Mouse (Mus musculus) cerebellum, adult 11 months (tissue): ENCODE measurements around the gene Dctn2.

Source experiments
- DNase-seq: peaks from one replicate; pipeline ENCODE4 v3.0.0; 2022

Dctn2 gene

DNA sequence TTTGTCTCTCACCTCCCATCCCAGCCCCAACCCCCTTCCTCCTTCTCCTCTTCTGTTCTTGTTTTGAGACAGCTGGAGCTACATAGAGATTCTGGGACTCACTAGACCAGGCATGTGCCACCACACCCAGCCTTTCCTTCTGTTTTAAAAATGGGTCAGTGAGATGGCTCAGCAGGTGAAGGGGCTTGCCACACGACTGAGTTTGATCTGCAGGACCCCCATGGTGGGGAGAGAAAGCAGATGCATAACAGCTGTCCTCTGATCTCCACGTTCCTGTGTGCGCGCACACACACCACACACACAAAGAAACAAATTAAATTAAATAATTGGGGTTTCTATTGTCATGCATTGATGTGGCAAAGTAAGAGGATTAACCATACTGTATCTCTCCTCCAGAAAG is 1.2 kb upstream of the Dctn2 start:
- DNase-seq: no peak

DNA sequence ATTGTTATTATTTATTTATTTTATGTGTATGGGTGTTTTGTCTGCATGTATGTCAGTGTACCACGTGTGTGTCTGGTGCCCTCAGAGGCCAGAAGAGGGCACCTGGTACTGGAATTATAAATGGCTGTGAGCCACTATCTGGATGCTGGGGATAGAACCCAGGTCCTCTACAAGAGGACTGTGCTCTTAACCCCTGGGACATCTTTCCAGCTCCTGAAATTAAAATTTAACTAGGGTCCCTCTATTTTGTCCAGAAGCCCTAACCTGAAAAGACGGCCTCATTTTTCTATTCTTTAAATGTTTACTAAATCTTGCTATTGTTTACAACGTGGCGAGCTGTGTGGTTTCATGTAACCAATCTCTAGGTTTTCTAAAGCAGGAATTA is 449 bp upstream of the Dctn2 start:
- no peak for DNase-seq

DNA sequence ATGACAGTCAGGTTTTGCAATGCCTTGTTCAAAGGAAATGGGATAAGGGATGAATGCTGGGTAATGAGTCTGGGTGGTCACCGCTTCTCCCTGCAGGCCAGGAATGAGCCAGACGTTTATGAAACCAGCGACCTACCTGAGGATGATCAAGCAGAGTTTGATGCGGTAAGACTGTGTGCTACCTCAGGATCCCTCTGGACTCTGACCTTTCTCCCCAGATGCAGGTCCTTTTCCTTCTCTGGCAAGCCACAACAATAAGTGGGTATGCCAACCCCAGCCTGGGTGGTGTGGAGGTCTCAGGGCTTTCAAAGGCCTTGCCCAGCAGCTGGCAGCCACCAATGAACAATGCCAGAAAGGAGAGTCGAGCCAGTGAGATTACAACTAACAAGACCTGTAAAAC is 1.1 kb downstream of the Dctn2 start:
- DNase-seq: no peak

DNA sequence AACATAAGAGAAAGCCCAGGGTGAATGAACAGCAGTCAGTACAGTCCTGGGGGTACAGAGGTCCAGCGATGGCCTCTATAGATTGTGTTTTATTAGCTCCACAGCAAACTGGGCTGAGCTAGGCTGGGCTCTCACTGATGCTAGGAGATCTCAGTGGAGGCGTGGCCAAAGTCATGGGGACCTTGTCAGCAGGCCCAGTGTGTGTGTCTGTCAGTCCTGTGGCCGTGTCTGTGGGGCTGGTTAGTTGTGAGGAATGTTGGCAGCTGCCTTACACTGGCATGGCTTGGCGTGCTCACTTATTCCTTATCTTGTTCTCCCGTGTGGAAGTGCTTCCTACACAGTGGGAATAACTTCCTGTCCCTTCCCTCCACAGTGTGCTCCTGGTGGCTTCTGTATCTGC is 2.2 kb downstream of the Dctn2 start:
- no peak for DNase-seq

DNA sequence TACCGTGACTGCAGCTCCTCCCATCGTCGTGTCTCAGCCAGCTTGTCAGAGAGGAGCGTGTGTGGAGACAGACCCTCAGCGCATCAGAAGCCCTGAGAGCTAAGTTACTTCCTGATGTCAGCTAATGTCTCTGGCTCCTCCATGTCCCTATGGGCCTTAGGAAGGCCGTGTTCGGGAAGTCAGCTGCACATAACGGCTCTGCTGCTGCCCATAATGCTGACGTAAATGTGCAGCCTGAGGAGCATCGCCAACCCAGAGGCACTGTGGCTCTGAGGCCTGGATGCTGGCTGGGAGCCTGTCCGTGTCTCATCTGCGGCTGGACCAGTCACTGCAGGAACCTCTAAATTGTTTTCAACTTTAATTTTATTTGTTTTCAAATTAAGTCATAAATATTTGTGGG is 2.9 kb downstream of the Dctn2 start:
- no peak for DNase-seq

DNA sequence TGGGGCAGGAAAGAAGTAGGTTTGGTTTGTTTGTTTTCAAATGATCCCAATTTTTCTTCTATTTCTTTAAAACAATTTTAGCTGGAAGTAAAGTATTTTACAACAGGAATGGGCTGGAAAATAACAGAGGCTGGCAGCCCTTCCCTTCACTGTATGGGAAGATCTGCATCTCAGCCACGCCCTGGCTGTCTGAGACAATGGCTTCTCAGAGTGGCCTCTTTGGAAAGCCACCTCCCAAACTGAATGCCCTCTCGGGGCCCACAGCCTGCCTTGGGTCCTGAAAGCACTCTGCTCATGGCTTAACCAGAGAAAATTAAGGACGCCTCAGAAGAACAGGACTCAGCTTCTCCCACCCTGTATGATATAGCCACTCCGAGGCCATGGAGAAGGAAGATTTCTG is 3.7 kb downstream of the Dctn2 start:
- DNase-seq: no peak

DNA sequence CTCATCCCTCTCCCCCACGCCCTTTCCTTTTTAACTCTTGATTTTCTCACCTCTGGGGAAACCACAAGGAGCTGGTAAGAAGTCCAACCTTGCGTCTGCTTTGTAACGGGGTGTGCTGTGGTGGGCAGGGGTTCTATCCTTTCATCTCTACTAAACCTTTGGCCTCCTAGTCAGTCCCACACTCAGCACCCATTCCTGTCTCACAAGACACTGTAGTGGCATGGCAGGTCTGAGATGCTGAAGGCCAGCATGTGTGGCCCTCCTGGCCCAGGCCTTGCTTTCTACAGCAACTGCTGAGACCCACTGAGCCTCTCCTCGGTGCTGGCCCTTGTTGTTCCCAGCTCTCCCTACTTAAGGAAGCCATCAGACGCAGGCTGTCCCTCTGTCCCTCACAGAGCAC is 6.2 kb downstream of the Dctn2 start:
- no peak for DNase-seq

DNA sequence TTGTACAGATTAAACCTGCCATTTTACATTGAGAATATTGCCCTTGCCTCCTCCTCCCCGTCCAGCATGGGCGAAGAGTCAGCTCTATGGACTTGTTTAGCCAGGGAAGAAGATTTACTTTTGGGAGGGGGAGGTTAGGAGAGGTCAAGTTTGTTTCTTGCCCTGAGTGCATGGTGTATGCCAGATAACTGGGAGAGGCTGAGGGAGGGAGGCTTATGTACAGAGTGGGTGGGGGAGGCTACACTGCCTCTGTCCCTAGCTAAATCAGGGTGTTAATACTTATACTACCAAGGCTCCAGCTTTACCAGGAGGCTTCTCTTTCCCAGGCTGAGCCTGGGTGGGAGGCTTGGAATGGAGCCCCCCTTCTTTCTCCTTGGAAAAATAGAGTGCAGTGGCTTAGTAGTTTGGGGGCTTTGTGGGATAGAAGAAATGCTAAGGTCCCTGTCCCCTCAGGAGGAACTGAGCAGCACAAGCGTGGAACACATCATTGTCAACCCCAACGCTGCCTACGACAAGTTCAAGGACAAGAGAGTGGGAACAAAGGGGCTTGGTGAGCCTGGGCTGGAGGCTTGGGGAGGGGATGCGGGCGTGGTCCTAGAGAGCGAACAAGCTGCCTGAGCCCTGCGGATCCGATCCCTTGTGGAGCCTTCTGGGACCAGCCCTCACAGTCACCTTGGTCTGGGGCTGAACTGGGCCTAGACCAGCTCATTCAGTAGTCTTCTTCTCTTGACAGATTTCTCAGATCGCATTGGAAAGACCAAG is 8.3 kb downstream of the Dctn2 start:
- no peak for DNase-seq

DNA sequence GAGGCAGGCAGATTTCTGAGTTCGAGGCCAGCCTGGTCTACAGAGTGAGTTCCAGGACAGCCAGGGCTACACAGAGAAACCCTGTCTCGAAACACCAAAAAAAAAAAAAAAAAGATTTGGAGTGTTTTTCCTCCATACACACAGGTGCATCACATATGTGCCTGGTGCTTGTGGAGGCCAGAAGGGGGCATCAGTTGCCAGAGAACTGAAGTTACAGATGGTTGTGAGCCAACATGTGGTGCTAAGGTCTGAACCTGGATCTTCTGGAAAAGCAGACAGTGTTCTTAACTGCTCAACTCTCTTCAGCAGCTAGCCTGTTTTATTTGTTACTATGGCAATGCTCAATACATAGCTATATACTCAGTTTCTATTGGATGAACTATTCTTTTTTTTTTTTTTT is 13.6 kb downstream of the Dctn2 start:
- no peak for DNase-seq

DNA sequence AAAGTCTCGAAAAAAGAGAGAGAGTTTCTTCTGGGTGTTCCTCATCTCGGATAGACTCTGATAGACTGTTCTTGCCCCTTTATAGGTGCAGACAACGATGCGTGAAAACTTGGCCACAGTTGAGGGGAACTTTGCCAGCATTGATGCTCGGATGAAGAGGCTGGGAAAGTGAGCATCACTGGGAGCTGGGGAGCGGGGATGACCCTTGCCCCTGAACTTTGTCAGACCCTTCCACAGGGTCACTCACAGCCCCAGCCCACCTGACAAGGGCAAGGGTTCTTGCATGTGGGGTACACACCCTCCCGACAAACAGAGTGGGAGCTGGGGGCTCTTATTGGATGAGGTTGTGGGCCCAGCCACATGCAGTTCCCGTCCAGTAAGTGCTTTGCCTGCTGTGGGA is 15.1 kb downstream of the Dctn2 start:
- no peak for DNase-seq

DNA sequence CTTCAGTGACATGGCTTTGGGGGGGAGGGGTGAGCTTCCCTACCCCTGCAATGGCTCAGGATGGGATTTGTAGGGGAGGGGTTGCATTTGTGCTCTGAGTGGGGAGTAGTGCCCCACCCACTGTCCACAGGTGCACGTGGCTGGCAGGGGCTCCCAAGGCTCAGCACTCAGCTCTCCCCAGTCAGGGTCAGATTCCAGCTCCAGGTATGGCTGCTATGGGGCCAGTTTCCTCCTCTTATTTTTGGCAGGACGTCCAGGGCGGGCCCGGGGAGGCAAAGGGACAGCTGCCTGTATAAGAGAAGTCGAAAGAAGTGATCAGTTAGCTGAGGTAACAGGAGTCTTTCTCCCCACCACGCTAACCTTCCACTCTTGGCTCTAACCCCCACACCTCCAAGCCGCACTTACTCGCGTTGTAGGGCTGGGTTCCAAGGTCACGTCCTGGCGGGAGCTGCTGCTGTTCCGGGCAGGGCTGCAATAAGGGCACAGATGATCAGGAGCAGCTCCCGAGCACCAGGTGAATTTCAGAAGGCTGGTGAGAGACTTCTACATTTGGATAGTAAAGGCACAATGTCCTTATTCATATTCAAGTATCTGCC is 16.6 kb downstream of the Dctn2 start:
- DNase-seq: no peak

DNA sequence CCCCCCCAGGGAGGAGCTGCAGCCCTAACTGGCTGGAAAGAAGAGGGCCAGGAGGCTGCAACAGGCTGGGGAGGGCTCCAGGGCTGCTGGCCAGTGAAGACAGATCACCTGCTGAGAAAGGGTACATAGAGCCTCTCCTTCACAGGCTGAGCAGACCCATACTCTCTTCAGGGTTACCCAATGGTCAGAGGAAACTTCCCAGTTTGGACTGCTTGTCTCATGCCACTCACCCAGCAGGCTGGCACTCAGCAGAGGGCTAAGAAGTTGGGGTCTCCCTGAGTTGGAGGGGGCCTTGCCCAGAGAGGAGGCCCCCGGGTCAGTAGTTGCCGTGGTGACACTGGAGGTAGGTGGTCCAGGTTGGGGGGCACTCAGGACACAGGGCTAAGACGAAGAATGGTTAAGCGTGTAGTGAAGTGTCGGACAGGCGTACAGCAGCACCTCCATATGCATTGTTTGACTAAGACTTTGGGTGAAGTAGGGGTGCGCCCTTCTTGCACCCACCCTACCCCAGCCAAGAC is 18.0 kb downstream of the Dctn2 start:
- DNase-seq: no peak

DNA sequence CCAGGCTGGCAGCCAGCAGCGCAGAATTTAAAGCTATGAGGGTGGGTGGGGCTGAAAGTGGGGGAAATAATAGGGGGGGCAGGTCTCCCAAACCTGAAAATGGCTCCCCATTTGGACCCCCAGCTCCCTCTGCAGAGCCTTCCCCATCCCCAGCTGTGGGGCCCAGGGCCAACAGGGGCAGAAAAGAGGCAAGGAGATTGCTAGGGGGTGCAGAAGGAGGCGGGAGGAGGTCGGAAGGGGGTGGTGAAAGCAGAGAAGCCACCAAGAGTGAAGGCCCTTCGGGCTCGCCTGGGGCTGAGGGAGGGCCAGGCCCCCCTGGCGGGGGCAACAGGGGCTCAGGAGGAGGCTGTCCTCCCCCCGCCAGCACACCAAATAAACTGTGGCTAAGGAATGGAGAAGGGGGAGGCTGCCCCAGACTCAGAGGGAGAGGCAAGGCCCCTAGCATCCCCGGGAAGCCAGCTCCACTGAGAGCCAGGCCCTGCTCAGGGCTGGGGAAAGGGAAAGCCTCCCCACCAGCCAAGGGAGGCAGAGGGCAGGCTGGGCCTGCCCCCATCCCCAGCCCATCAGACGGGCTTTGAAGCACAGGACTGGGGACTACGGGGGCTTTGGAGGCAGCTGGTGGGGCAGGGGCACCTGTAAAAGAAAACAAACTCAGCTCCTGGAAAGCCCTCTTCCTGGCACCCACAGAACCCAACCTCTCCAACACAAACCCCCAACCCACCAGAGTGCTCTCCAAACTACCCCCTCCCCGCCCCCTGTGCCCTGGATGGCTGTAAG is 18.7 kb downstream of the Dctn2 start:
- DNase-seq: no peak

DNA sequence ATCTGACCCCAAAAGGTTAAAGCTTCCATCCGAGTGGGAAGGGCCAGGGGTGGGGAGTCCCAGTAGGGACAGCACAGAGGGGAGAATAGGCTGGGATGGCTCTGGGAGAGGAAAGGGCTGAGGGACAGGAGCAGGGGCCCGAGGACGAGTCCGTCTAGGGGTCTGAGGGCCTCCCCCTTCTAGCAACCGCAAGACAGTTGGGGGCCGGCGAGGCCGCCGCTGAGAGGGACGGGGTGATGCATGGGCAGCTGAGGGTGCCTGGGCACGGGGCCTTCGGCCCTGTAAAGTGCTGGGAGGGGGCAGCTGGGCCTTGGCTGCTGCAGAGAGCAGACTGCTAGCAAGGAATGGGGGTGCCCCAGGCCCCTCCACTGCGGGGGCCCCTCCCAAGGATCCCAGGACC is 19.5 kb downstream of the Dctn2 start:
- peak; percentile 22 for DNase-seq

DNA sequence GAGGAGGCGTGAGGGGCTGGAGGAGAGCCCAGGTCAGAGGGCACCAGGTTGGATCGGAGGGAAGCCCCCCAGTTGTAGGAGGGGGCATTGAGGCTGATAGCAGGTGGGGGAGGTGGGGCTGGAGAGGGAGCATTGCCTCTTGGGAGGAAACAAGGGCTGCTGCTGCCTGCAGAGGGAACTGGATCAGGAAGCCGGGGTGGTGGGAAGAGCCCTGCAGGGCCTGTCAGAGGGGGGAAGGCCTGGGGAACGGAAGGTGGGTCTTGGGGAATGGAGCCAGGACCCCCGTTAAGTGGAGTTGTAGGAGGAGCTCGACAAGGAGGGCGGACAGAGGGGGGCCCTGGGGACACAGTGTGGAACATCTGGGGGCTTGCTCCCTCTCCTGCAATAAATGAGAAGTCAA is 20.0 kb downstream of the Dctn2 start:
- DNase-seq: peak; percentile 29

DNA sequence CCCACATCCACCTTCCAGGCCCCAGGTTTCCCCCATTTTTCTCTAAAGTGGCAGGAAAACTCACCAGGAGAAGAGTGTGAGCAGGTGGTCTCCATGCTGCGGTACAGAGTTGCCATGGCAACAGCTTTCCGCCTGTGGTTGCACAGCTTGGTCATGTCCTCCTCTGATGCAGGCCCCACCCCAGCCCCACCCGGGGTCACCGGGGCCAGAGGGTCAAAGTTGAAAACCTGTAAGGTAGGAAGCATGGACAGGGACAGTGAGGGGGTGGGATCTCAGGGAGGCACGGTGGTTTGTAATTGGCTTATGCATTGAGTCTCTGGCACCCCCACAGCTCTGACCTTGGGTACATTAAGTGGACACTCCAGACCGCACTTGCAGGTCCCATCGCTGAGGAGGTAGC is 20.6 kb downstream of the Dctn2 start:
- DNase-seq: peak; percentile 42

DNA sequence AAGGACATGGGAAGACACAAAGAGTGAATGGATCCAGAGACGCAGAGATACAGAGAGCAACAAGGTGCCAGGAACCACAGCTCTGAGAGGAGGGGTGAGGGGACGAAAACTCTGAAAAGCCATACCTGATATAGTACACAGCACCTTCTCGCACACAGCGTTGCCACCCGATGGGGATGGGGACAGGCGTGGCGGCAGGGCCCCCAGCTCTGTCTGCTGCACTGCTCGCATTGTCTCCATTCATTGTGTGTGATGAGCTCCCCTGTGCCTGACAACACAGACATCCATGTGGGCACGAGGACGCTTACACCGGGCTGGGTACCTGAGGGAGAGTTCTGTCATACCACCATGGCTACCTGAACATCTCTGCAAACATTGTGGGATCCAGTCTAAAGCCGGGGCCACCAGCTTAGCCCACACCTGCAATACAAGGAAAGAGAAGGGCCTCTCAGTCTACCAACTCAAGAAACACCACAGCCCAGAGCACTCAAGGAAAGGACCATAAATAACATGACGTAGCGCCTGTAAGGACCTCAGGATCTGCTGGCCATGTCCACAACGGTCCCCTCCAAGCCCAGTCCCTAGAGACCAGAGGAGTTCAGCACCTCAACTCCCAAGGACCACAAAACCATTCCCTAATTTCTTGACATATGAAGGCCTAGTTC is 21.2 kb downstream of the Dctn2 start:
- peak; percentile 31 for DNase-seq

DNA sequence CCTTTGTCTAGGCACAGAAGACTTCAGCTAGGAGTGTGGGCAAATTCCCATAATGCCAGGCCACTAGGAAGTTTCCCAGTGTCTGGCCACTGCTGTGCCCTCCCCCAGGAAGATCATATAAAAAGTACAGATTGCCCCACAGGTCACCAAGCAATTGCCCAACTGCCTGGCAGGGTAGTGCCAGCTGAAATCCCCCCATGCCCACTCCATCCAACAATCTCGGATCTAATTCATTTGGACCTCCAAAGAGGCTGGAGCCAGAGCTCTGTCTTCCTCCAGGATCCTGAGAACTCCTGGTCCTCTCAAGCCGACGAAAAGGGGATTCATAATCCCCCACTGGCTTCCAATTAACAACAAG is 21.7 kb downstream of the Dctn2 start:
- DNase-seq: no peak

DNA sequence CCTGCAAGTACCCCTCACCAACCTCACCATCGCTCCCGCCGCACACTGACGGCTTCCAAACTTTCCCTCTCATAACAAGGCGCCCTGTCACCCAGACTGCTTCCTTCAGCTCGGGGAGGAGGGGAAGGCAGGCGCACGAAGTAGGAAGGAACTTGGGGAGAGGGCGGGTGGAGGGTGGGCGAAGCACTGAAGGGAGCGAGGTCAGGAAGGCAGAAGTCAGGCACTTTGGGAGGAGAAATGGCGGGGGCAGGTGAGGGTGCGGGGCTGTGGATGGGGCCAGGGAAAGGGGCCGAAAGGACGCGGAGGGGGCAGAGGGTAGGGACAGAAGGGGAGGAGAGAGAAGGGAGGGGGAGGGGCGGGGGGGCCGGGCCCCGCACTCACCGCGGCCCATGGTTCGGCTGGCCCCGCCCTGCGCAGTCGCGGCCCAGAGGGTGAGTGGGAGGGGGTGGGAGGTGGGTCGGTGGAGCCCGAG is 22.2 kb downstream of the Dctn2 start:
- no peak for DNase-seq

DNA sequence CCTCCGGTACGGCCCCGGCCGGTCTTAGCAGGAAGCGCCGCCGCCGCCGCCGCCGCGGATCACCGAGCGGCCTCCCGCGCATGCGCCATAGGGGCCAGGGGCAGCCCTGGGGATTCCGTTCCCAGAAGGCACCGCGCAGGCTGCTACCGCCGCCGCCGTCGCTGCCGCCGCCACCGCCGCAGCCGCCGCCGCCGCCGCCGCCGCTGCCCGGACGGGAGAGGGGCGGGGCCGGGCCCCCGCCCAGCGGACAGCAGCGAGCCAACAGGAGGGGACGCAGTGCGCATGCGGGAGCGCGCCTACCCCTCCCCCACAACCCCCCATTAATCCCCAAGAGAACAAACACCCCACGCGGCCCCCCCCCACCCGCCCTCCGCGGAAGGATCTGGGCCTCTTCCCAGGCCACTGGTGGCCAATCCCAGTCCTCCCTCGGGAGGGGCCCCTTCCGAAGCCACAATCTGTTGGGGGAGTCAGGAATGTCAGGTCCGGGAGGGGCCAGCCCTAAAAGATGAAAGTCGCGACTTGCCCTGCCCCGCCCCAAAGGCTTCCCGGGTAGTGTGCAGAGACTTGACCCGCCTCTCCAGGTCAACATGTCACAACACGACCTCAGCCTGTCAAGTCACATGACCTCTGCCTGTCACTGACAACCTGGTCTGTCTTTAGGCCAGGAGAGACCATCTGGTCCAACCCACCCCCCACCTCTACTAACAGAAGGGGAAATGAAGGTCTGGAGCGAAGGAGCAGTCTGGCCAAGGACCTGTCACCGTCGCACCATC is 22.8 kb downstream of the Dctn2 start, which contains the start of gene Mbd6:
Gene Mbd6 (minus strand): TSS at position 219 of the 773 bp plus-strand sequence.
- peak; percentile 91 for DNase-seq

DNA sequence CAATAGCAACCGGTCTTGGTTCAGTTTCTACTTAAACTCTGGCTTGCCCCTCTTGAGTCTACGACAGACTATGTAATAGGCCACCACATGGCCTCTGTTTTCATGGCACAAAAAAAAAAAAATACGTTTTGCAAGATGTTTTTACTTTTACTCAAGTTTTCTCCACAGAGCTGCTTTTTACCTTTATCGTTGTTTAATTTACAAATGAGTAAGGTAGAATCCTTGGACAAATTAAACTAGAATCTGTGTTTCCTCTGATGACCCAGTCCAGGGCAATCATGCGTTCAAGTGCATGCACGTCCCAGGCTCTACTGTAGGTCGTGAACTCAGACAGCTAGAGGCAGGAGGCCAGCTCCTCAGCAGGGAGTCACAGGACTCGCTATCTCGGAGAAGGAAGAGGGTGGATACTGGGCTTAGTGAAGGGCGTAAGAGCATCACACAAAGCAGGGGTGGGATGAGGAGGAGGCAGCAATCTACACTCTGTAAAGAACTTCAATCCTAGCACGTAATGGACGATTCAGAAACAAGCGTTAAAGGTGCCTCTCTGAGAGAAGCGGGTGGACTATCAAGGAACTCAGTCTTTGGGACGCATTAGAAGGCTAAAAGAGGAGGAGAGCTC is 23.5 kb downstream of the Dctn2 start:
- DNase-seq: peak; percentile 80
